Comparison of ENCODE assay signal across 8 mouse cellular contexts in the genomic region with DNA sequence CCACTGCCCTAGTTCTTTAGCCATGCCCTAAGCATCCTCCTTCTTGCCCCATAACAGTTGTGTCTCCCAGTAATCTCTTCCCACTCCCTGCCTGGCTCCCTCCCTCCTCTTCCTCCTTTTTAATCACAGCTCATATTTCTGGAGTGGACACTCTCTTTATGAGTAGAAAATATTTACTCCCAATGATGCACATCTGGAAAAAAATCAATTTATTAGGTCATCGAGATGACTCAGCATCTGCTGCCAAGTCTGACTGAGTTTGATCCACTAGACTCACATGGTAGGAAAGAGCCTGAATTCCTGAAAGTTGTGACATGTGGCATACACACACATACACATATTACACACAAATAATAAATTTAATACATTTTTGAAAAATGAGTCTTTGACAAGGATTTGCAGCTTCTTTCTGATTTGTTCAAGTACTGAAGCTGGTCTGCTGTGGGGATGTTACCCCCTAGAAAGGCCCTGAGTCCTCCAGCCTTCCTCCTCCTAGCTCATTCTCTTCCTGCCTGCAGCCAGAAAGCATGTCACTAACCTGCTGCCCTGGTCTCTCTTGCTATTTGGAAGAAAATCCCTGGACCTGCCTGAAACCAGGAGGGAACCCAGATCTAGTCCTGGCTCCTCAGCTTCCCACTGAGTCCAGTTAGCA. TPM values are rescaled to one million over a fixed set of nuclear protein-coding genes. Genes with fewer than 3 reads are reported as not detected.
DNase-seq lines count a peak whose midpoint lies in the region; ATAC-seq lines count a peak whose summit lies in the region.

No protein-coding gene starts in this region.

- peak overlapping the region; percentile 45; the same call in 1 of the 2 replicates for H3K4me3 ChIP-seq in kidney, embryonic 14.5 days (ENCODE audit: low read length)
- H3K4me3 ChIP-seq in embryonic facial prominence, embryonic 12.5 days: peak overlapping the region; percentile 37
- peak overlapping the region; percentile 37 for H3K4me3 ChIP-seq in hindbrain, embryonic 16.5 days (ENCODE audit: low read length)
- peak overlapping the region; percentile 45 for H3K4me3 ChIP-seq in midbrain, embryonic 15.5 days

- H3K4me1 ChIP-seq in kidney, embryonic 14.5 days (ENCODE audit: control insufficient read depth, insufficient read depth, low read length): no peaks in the 10 kb centered on the region
- peaks cover 8% of the 10 kb centered on the region; the same call in 1 of the 2 replicates for H3K4me1 ChIP-seq in embryonic facial prominence, embryonic 12.5 days
- peaks cover 10% of the 10 kb centered on the region for H3K4me1 ChIP-seq in hindbrain, embryonic 16.5 days (ENCODE audit: control insufficient read depth, insufficient read depth, low read depth, low read length)
- peaks cover 10% of the 10 kb centered on the region for H3K4me1 ChIP-seq in midbrain, embryonic 15.5 days

- H3K27me3 ChIP-seq in kidney, embryonic 14.5 days (ENCODE audit: control insufficient read depth, insufficient read depth, low read length): no peaks in the 10 kb centered on the region
- no peaks in the 10 kb centered on the region for H3K27me3 ChIP-seq in embryonic facial prominence, embryonic 12.5 days
- no peaks in the 10 kb centered on the region for H3K27me3 ChIP-seq in hindbrain, embryonic 16.5 days (replicated peaks; ENCODE audit: control insufficient read depth, insufficient read depth, low read length)
- H3K27me3 ChIP-seq in midbrain, embryonic 15.5 days (replicated peaks): no peaks in the 10 kb centered on the region

- WGBS in kidney, embryonic 14.5 days: 85% methylated on average over 1 of the region's 1 CpGs
- 78% methylated on average over 1 of the region's 1 CpGs for WGBS in embryonic facial prominence, embryonic 12.5 days
- WGBS in hindbrain, embryonic 16.5 days: 88% methylated on average over 1 of the region's 1 CpGs
- 94% methylated on average over 1 of the region's 1 CpGs for WGBS in midbrain, embryonic 15.5 days

- DNase-seq in kidney, postnatal 14 days: no peak
- DNase-seq in cerebellum, adult 9-10 months: no peak
- DNase-seq in kidney, postnatal 36 days: no peak

- H3K27ac ChIP-seq in kidney, embryonic 14.5 days (ENCODE audit: low read depth, low read length): no peak overlapping the region
- 0 out of 2 replicates have a peak overlapping the region, but pooled peaks have one; percentile 23 for H3K27ac ChIP-seq in embryonic facial prominence, embryonic 12.5 days
- 0 out of 2 replicates have a peak overlapping the region, but pooled peaks have one; percentile 59 for H3K27ac ChIP-seq in hindbrain, embryonic 16.5 days (ENCODE audit: low read depth, low read length)
- H3K27ac ChIP-seq in midbrain, embryonic 15.5 days: peak overlapping the region; percentile 65

- 0 out of 2 replicates have a peak, but pooled peaks have one; percentile 10 for ATAC-seq in kidney, embryonic 14.5 days (ENCODE audit: low FRiP score, low TSS enrichment)
- ATAC-seq in embryonic facial prominence, embryonic 12.5 days (ENCODE audit: insufficient number of reproducible peaks, insufficient read depth, low FRiP score, low TSS enrichment): no peak
- peak; percentile 82; the same call in 1 of the 2 replicates for ATAC-seq in hindbrain, embryonic 16.5 days
- peak; percentile 75 for ATAC-seq in midbrain, embryonic 15.5 days (replicated peaks)
- ATAC-seq in erythroid progenitor cell, adult 5-6 weeks (replicated peaks; ENCODE audit: low FRiP score, poor library complexity, severe bottlenecking): no peak; the same call in 1 of the 2 replicates

- peak overlapping the region; percentile 32 for H3K9ac ChIP-seq in kidney, embryonic 14.5 days (ENCODE audit: low read depth, low read length)
- no peak overlapping the region for H3K9ac ChIP-seq in embryonic facial prominence, embryonic 12.5 days
- peak overlapping the region; percentile 42 for H3K9ac ChIP-seq in hindbrain, embryonic 16.5 days (ENCODE audit: low read depth, low read length)
- H3K9ac ChIP-seq in midbrain, embryonic 15.5 days: peak overlapping the region; percentile 51

- peaks cover 2% of the 10 kb centered on the region; the same call in 1 of the 2 replicates for H3K36me3 ChIP-seq in kidney, embryonic 14.5 days (ENCODE audit: control insufficient read depth, insufficient read depth, low read length)
- peaks cover 2% of the 10 kb centered on the region; the same call in 1 of the 2 replicates for H3K36me3 ChIP-seq in embryonic facial prominence, embryonic 12.5 days
- H3K36me3 ChIP-seq in hindbrain, embryonic 16.5 days (ENCODE audit: control insufficient read depth, insufficient read depth, low read length): no peaks in the 10 kb centered on the region
- no peaks in the 10 kb centered on the region for H3K36me3 ChIP-seq in midbrain, embryonic 15.5 days (replicated peaks)

- peak overlapping the region; percentile 54; the same call in 1 of the 2 replicates for H3K4me2 ChIP-seq in kidney, embryonic 14.5 days (replicated peaks; ENCODE audit: low read depth, low read length)
- H3K4me2 ChIP-seq in embryonic facial prominence, embryonic 12.5 days (replicated peaks): peak overlapping the region; percentile 63
- H3K4me2 ChIP-seq in hindbrain, embryonic 16.5 days (ENCODE audit: low read length): peak overlapping the region; percentile 68
- peak overlapping the region; percentile 68 for H3K4me2 ChIP-seq in midbrain, embryonic 15.5 days

- H3K9me3 ChIP-seq in kidney, embryonic 14.5 days (ENCODE audit: control insufficient read depth, low read length): no peaks in the 10 kb centered on the region
- no peaks in the 10 kb centered on the region for H3K9me3 ChIP-seq in embryonic facial prominence, embryonic 12.5 days
- no peaks in the 10 kb centered on the region for H3K9me3 ChIP-seq in hindbrain, embryonic 16.5 days (ENCODE audit: control insufficient read depth, low read length)
- H3K9me3 ChIP-seq in midbrain, embryonic 15.5 days: no peaks in the 10 kb centered on the region

RNA-seq across cellular contexts. Expression of a gene that starts 27.0 kb away (rescaled TPM):
- polyA plus RNA-seq in kidney, embryonic 14.5 days (2014; fragmentation: Nextera tagmentation; extraction: Ambion mirVana): 0.09 TPM in 2 replicates
- 0.06 and 0.10 TPM in 2 replicates for polyA plus RNA-seq in embryonic facial prominence, embryonic 12.5 days (2016; fragmentation: Nextera tagmentation; extraction: Ambion mirVana)
- 0.11 and 0.20 TPM in 2 replicates for polyA plus RNA-seq in hindbrain, embryonic 16.5 days (2015; fragmentation: Nextera tagmentation; extraction: Ambion mirVana)
- 0.14 TPM in 1 of 2 replicates, not detected in the other for polyA plus RNA-seq in midbrain, embryonic 15.5 days (2015; fragmentation: Nextera tagmentation; extraction: Ambion mirVana)
- not detected in 2 replicates for total RNA-seq in erythroid progenitor cell, adult 5-6 weeks (2015; ENCODE audit: low replicate concordance)
- not detected in 2 replicates for total RNA-seq in erythroid progenitor cell, adult 5-6 weeks (2017; ENCODE audit: low replicate concordance)

RNA-seq across cellular contexts. Expression of a gene that starts 27.2 kb away (rescaled TPM):
- 28.8 and 29.3 TPM in 2 replicates for polyA plus RNA-seq in kidney, embryonic 14.5 days (2014; fragmentation: Nextera tagmentation; extraction: Ambion mirVana)
- polyA plus RNA-seq in embryonic facial prominence, embryonic 12.5 days (2016; fragmentation: Nextera tagmentation; extraction: Ambion mirVana): 21.6 and 23.4 TPM in 2 replicates
- polyA plus RNA-seq in hindbrain, embryonic 16.5 days (2015; fragmentation: Nextera tagmentation; extraction: Ambion mirVana): 6.2 and 6.9 TPM in 2 replicates
- 5.0 and 6.0 TPM in 2 replicates for polyA plus RNA-seq in midbrain, embryonic 15.5 days (2015; fragmentation: Nextera tagmentation; extraction: Ambion mirVana)
- 154 and 179 TPM in 2 replicates for total RNA-seq in erythroid progenitor cell, adult 5-6 weeks (2015; ENCODE audit: low replicate concordance)
- total RNA-seq in erythroid progenitor cell, adult 5-6 weeks (2017; ENCODE audit: low replicate concordance): 182 and 186 TPM in 2 replicates

Comparison
In these comparisons a context has a peak if more than half of its experiments do, and no peak if none do; other contexts are left out.
1. ATAC-seq: peak in kidney, embryonic 14.5 days (single experiment), hindbrain, embryonic 16.5 days (single experiment) and midbrain, embryonic 15.5 days (single experiment); none in embryonic facial prominence, embryonic 12.5 days (single experiment) and erythroid progenitor cell, adult 5-6 weeks (single experiment).
2. Peak in every context shown above with its lines, with median percentiles within 50 percentile points of each other: H3K4me2 ChIP-seq and H3K4me3 ChIP-seq.